Mouse (Mus musculus): ENCODE results near the gene Ccnjl. TPM values are rescaled to one million over a fixed set of nuclear protein-coding genes. Genes with fewer than 3 reads are reported as not detected.

The Ccnjl gene
- polyA plus RNA-seq, 1 experiment, result 0.14 TPM

DNA sequence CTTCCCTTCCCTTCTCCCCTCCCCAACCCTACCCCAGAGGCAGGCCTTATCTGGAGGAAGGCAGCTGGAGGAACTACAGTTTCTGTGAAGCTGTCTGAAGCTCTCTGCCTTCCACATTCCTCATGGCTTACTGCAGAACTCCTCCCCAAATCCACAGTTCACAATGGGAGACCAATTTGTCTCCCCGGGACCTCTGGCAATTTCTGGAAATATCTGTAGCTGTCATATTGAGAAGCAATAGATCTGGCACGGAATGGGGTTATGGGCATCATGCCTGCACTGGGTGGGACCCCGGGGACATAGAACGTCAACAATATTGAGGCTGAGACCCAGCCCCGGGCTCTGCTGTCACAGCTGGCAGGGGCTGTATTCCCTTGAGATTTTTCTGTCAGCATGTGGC lies 89.3 kb downstream of the Ccnjl start:
- no peak overlapping the region for H3K4me2 ChIP-seq (ENCODE audit: low read depth)
- no peak overlapping the region for H3K4me3 ChIP-seq
- no peaks in the 10 kb centered on the region for H3K36me3 ChIP-seq (ENCODE audit: control insufficient read depth, insufficient read depth)
- TF ChIP-seq MYOD1 (IDR thresholded peaks at IDR 0.05; ENCODE audit: control insufficient read depth in 1 of 3, insufficient read length in 2 of 3, low read depth in 2 of 3) (no peak), SRF (IDR thresholded peaks at IDR 0.05; ENCODE audit: control insufficient read depth, insufficient read length, low read depth) (no peak), E2F4 (IDR thresholded peaks at IDR 0.05; ENCODE audit: insufficient read depth) (no peak), MYOG (IDR thresholded peaks at IDR 0.05; ENCODE audit: control insufficient read depth in 1 of 3, insufficient read depth in 1 of 3, insufficient read length in 2 of 3, low read depth in 2 of 3) (no peak), POLR2A (IDR thresholded peaks at IDR 0.05; ENCODE audit: insufficient read length, low read depth) (no peak), CEBPB (IDR thresholded peaks at IDR 0.05; ENCODE audit: insufficient read depth, poor library complexity, severe bottlenecking) (no peak), TCF3 (IDR thresholded peaks at IDR 0.05; ENCODE audit: insufficient read length, low read depth) (no peak)
- H3K27me3 ChIP-seq (ENCODE audit: control insufficient read depth, insufficient read depth, insufficient read length), result no peaks in the 10 kb centered on the region
- no peak overlapping the region for H3ac ChIP-seq (ENCODE audit: control insufficient read depth, insufficient read length)
- H3K79me2 ChIP-seq (ENCODE audit: control insufficient read depth, insufficient read depth), result no peaks in the 10 kb centered on the region

DNA sequence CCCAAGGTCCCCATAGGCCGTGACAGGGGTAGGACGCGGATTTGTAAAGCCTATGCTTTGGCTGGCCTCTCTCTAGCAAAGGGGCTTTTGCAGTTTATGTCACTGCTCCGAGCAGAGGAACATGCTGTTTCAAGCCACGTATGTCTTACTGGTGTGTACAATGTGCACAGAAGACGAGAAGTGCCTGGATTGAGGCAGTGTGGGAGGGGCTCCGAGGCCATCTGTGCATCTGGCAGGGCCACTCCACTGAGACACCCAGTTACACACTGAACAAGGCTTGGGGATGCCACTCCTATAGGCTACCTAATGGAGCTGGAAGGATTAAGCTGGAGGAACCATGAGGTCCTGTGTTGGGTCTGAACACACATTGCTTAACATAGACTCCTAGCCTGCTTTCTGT lies 89.8 kb downstream of the Ccnjl start:
- Histone ChIP-seq H3K4me2 (ENCODE audit: low read depth) (no peak overlapping the region), H3K27me3 (ENCODE audit: control insufficient read depth, insufficient read depth, insufficient read length) (no peaks in the 10 kb centered on the region), H3K36me3 (ENCODE audit: control insufficient read depth, insufficient read depth) (no peaks in the 10 kb centered on the region), H3K79me2 (ENCODE audit: control insufficient read depth, insufficient read depth) (no peaks in the 10 kb centered on the region), H3K4me3 (no peak overlapping the region), H3ac (ENCODE audit: control insufficient read depth, insufficient read length) (no peak overlapping the region)
- TF ChIP-seq CEBPB (IDR thresholded peaks at IDR 0.05; ENCODE audit: insufficient read depth, poor library complexity, severe bottlenecking) (no peak), E2F4 (IDR thresholded peaks at IDR 0.05; ENCODE audit: insufficient read depth) (no peak), REST (IDR thresholded peaks at IDR 0.05; ENCODE audit: insufficient read depth, insufficient read length) (no peak), MAX (IDR thresholded peaks at IDR 0.05; ENCODE audit: low read depth) (no peak), SRF (IDR thresholded peaks at IDR 0.05; ENCODE audit: control insufficient read depth, insufficient read length, low read depth) (no peak), MYOG (IDR thresholded peaks at IDR 0.05; ENCODE audit: control insufficient read depth in 1 of 3, insufficient read depth in 1 of 3, insufficient read length in 2 of 3, low read depth in 2 of 3) (no peak), POLR2AphosphoS2 (IDR thresholded peaks at IDR 0.05; ENCODE audit: insufficient read length, low read depth) (no peak), TCF12 (IDR thresholded peaks at IDR 0.05; ENCODE audit: insufficient read depth, poor library complexity, severe bottlenecking) (no peak)

DNA sequence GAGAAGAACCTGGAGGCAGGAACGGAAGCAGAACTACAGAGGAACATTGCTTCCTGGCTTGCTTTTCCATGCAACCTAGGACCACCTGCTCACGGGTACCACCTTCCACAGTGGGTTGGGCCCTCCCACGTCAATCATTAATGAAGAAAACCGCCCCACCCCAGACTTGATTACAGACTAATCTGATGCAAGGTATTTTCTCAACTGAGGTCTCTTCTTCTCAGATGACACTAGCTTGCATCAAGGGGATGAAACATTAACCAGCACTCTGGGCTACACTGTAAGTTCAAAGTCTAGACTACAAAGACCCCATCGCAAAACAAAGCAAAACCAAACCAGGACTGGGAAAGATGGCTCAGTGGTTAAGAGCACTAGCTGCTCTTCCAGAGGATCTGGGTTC lies 93.2 kb downstream of the Ccnjl start:
- Histone ChIP-seq H3K4me3 (no peak overlapping the region), H3ac (ENCODE audit: control insufficient read depth, insufficient read length) (no peak overlapping the region), H3K79me2 (ENCODE audit: control insufficient read depth, insufficient read depth) (no peaks in the 10 kb centered on the region), H3K27me3 (ENCODE audit: control insufficient read depth, insufficient read depth, insufficient read length) (no peaks in the 10 kb centered on the region), H3K4me2 (ENCODE audit: low read depth) (no peak overlapping the region), H3K36me3 (ENCODE audit: control insufficient read depth, insufficient read depth) (no peaks in the 10 kb centered on the region)
- TF ChIP-seq SRF (IDR thresholded peaks at IDR 0.05; ENCODE audit: control insufficient read depth, insufficient read length, low read depth) (no peak), MAX (IDR thresholded peaks at IDR 0.05; ENCODE audit: low read depth) (no peak)

DNA sequence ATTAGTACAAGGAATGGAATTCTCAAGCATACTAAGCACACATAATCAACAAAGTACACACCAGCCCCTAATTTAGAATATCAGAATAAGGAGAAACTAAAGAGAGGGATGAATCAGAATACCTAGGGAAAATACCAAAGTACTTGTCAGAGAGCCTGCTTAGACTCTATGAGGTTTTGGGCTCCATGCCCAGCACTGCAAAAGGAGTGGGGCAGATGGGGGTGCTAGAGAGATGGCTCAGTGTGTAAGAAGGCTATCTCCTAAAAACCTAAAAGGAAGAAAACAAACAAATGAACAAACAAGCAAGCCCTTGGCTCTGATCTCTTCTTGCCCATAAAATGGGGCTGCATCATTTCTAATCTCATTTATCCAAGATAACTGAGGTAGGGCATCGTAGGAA lies 95.8 kb downstream of the Ccnjl start:
- TF ChIP-seq MYOG (IDR thresholded peaks at IDR 0.05; ENCODE audit: control insufficient read depth in 1 of 3, insufficient read depth in 1 of 3, insufficient read length in 2 of 3, low read depth in 2 of 3) (no peak), TCF3 (IDR thresholded peaks at IDR 0.05; ENCODE audit: insufficient read length, low read depth) (no peak), MYOD1 (IDR thresholded peaks at IDR 0.05; ENCODE audit: control insufficient read depth in 1 of 3, insufficient read length in 2 of 3, low read depth in 2 of 3) (no peak), E2F4 (IDR thresholded peaks at IDR 0.05; ENCODE audit: insufficient read depth) (no peak), MAX (IDR thresholded peaks at IDR 0.05; ENCODE audit: low read depth) (no peak), REST (IDR thresholded peaks at IDR 0.05; ENCODE audit: insufficient read depth, insufficient read length) (no peak)
- no peak overlapping the region for H3K4me3 ChIP-seq
- no peak overlapping the region for H3ac ChIP-seq (ENCODE audit: control insufficient read depth, insufficient read length)
- no peaks in the 10 kb centered on the region for H3K36me3 ChIP-seq (ENCODE audit: control insufficient read depth, insufficient read depth)
- H3K27me3 ChIP-seq (ENCODE audit: control insufficient read depth, insufficient read depth, insufficient read length), result no peaks in the 10 kb centered on the region
- H3K4me2 ChIP-seq (ENCODE audit: low read depth), result no peak overlapping the region
- H3K79me2 ChIP-seq (ENCODE audit: control insufficient read depth, insufficient read depth), result no peaks in the 10 kb centered on the region

DNA sequence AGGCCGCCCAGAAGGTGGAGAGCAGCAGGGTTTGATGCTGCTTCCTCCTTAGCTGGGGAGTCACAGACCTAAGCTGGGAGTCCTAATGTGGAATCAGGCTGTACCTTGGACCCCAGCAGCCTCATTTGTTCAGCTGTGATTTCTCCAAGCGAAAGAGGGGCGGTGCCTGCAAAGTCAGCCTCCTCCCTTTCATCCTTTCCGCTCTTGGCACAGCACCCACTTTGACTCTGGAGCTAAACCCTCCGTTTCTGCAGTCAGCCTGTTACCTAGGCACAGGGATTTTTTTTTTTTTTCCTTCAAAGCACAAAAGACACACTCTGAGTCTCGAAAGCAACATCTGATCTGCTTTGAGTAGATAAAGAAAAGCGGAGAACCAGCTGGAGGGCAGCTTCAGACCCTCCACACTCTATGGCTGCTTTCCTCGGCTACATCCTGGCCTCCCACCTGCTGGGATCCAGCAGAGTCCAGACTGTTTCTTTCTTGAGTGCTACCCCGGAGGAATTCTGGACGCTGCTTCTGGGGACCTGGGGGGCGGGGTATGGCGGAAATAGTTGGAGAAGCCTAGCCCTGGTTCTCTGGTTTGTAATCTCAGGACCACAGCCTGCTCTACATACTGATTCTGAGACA lies 97.8 kb downstream of the Ccnjl start:
- TF ChIP-seq TCF3 (IDR thresholded peaks at IDR 0.05; ENCODE audit: insufficient read length, low read depth) (no peak), MYOD1 (IDR thresholded peaks at IDR 0.05; ENCODE audit: control insufficient read depth in 1 of 3, insufficient read length in 2 of 3, low read depth in 2 of 3) (no peak), CEBPB (IDR thresholded peaks at IDR 0.05; ENCODE audit: insufficient read depth, poor library complexity, severe bottlenecking) (no peak), MYOG (IDR thresholded peaks at IDR 0.05; ENCODE audit: control insufficient read depth in 1 of 3, insufficient read depth in 1 of 3, insufficient read length in 2 of 3, low read depth in 2 of 3) (no peak), MAX (IDR thresholded peaks at IDR 0.05; ENCODE audit: low read depth) (no peak), POLR2AphosphoS2 (IDR thresholded peaks at IDR 0.05; ENCODE audit: insufficient read length, low read depth) (no peak), SRF (IDR thresholded peaks at IDR 0.05; ENCODE audit: control insufficient read depth, insufficient read length, low read depth) (no peak), POLR2A (IDR thresholded peaks at IDR 0.05; ENCODE audit: insufficient read length, low read depth) (no peak), TCF12 (IDR thresholded peaks at IDR 0.05; ENCODE audit: insufficient read depth, poor library complexity, severe bottlenecking) (no peak), USF1 (IDR thresholded peaks at IDR 0.05; ENCODE audit: low read depth) (no peak), REST (IDR thresholded peaks at IDR 0.05; ENCODE audit: insufficient read depth, insufficient read length) (no peak), E2F4 (IDR thresholded peaks at IDR 0.05; ENCODE audit: insufficient read depth) (no peak)
- no peak overlapping the region for H3K4me3 ChIP-seq
- no peak overlapping the region for H3ac ChIP-seq (ENCODE audit: control insufficient read depth, insufficient read length)
- H3K36me3 ChIP-seq (ENCODE audit: control insufficient read depth, insufficient read depth), result no peaks in the 10 kb centered on the region
- no peaks in the 10 kb centered on the region for H3K27me3 ChIP-seq (ENCODE audit: control insufficient read depth, insufficient read depth, insufficient read length)
- H3K4me2 ChIP-seq (ENCODE audit: low read depth), result no peak overlapping the region
- H3K79me2 ChIP-seq (ENCODE audit: control insufficient read depth, insufficient read depth), result no peaks in the 10 kb centered on the region

Measured in myocyte (in vitro differentiated cells).